Mouse (Mus musculus) CD4-positive, CD25-positive, alpha-beta regulatory T cell, adult 2 months (primary cell): ENCODE measurements around the gene Adamts14.

Source experiments
- DNase-seq: peaks from one replicate; pipeline ENCODE4 v3.0.0-alpha.2; 2012; ENCODE audit warnings: low read depth, low spot score

Gene Adamts14

GRCm38 (mm10) chr10:61275669-61276110, 2.5 kb upstream of the Adamts14 start:
- peak; percentile 64 for DNase-seq

- no peak for DNase-seq
Observed at GRCm38 (mm10) chr10:61274532-61274931, 1.3 kb upstream of the Adamts14 start.

- DNase-seq, result no peak
Observed at GRCm38 (mm10) chr10:61273844-61274215, 592 bp upstream of the Adamts14 start.

- no peak for DNase-seq
Observed at GRCm38 (mm10) chr10:61272631-61273030, 607 bp downstream of the Adamts14 start.

- DNase-seq, result no peak
Observed at GRCm38 (mm10) chr10:61272089-61272626, 1.1 kb downstream of the Adamts14 start.

- no peak for DNase-seq
Observed at GRCm38 (mm10) chr10:61267378-61267777, 5.9 kb downstream of the Adamts14 start.

GRCm38 (mm10) chr10:61263606-61264005, 9.6 kb downstream of the Adamts14 start:
- DNase-seq, result no peak

- DNase-seq, result no peak
Observed at GRCm38 (mm10) chr10:61261229-61262156, 11.7 kb downstream of the Adamts14 start.

GRCm38 (mm10) chr10:61258131-61258530, 15.1 kb downstream of the Adamts14 start:
- no peak for DNase-seq

- no peak for DNase-seq
Observed at GRCm38 (mm10) chr10:61256665-61257064, 16.6 kb downstream of the Adamts14 start.

GRCm38 (mm10) chr10:61255190-61255589, 18.0 kb downstream of the Adamts14 start:
- DNase-seq, result no peak

GRCm38 (mm10) chr10:61254761-61255160, 18.5 kb downstream of the Adamts14 start:
- DNase-seq, result no peak

GRCm38 (mm10) chr10:61249951-61250350, 23.3 kb downstream of the Adamts14 start:
- no peak for DNase-seq

GRCm38 (mm10) chr10:61248596-61249114, 24.6 kb downstream of the Adamts14 start:
- DNase-seq, result no peak

GRCm38 (mm10) chr10:61246288-61246687, 26.9 kb downstream of the Adamts14 start:
- no peak for DNase-seq

- DNase-seq, result no peak
Observed at GRCm38 (mm10) chr10:61241961-61242421, 31.2 kb downstream of the Adamts14 start.

GRCm38 (mm10) chr10:61240108-61240920, 32.9 kb downstream of the Adamts14 start:
- DNase-seq, result no peak

GRCm38 (mm10) chr10:61237391-61237785, 35.9 kb downstream of the Adamts14 start:
- DNase-seq, result no peak

GRCm38 (mm10) chr10:61236683-61237390, 36.4 kb downstream of the Adamts14 start:
- DNase-seq, result no peak

GRCm38 (mm10) chr10:61235677-61236267, 37.5 kb downstream of the Adamts14 start:
- DNase-seq, result no peak

- no peak for DNase-seq
Observed at GRCm38 (mm10) chr10:61234319-61234718, 38.9 kb downstream of the Adamts14 start.
